Mouse (Mus musculus) thymus, postnatal 14 days (tissue): ENCODE results near the gene Vmn2r47.
"Not testable (repeated sequence)": the region's sequence is repeated elsewhere in the genome, so short reads cannot be mapped to it uniquely, and the experiment has no call there.

ENCODE experiments used
- DNase-seq: peaks from one replicate; pipeline ENCODE4 v3.0.0; 2021

Vmn2r47 gene

GRCm38 (mm10) chr7:9841225-9841624 is at the start of gene Vmn2r47:
Gene Vmn2r47, minus strand, starts transcription at chr7:9841325.
- DNase-seq, result not testable (repeated sequence)

- DNase-seq, result not testable (repeated sequence)
These were observed 70.7 kb downstream of the Vmn2r47 start, which contains the start of gene Vmn2r46 for GRCm38 (mm10) chr7:9770471-9770870. Gene Vmn2r46, minus strand, starts transcription at chr7:9770571.
